Mouse (Mus musculus) mesoderm, embryonic 11.5 days (tissue): ENCODE data around the gene Smpd2.

Experiments
- DNase-seq: peaks from one replicate; pipeline ENCODE4 v3.0.0-alpha.2; 2012; ENCODE audit warnings: low read depth, low spot score

Smpd2 gene

GRCm38 (mm10) chr10:41488877-41489276, 1.3 kb downstream of the Smpd2 start:
- no peak for DNase-seq

- DNase-seq: no peak
Observed at GRCm38 (mm10) chr10:41486506-41487170, 3.5 kb downstream of the Smpd2 start.

- DNase-seq: no peak
Observed at GRCm38 (mm10) chr10:41485778-41486177, 4.4 kb downstream of the Smpd2 start.

- no peak for DNase-seq
Observed at GRCm38 (mm10) chr10:41482446-41482845, 7.7 kb downstream of the Smpd2 start.

- no peak for DNase-seq
Observed at GRCm38 (mm10) chr10:41480938-41481880, 9.0 kb downstream of the Smpd2 start.

- DNase-seq: no peak
Observed at GRCm38 (mm10) chr10:41479961-41480360, 10.2 kb downstream of the Smpd2 start.

- DNase-seq: peak; percentile 76
Observed at GRCm38 (mm10) chr10:41477278-41478181, 12.6 kb downstream of the Smpd2 start.

GRCm38 (mm10) chr10:41477018-41477277, 13.2 kb downstream of the Smpd2 start:
- DNase-seq: peak; percentile 80

- DNase-seq: peak; percentile 64
Observed at GRCm38 (mm10) chr10:41476171-41477017, 13.8 kb downstream of the Smpd2 start, which contains the start of gene Mical1. Mical1 (plus strand) TSS chr10:41476314.

GRCm38 (mm10) chr10:41474981-41475391, 15.2 kb downstream of the Smpd2 start:
- DNase-seq: no peak

GRCm38 (mm10) chr10:41473782-41474468, 16.2 kb downstream of the Smpd2 start:
- no peak for DNase-seq

GRCm38 (mm10) chr10:41472962-41473481, 17.1 kb downstream of the Smpd2 start:
- no peak for DNase-seq

GRCm38 (mm10) chr10:41472534-41472933, 17.6 kb downstream of the Smpd2 start:
- no peak for DNase-seq

- no peak for DNase-seq
Observed at GRCm38 (mm10) chr10:41470693-41471092, 19.5 kb downstream of the Smpd2 start.

- no peak for DNase-seq
Observed at GRCm38 (mm10) chr10:41467325-41467724, 22.8 kb downstream of the Smpd2 start.

GRCm38 (mm10) chr10:41464401-41464955, 25.7 kb downstream of the Smpd2 start:
- no peak for DNase-seq

GRCm38 (mm10) chr10:41461057-41461722, 29.0 kb downstream of the Smpd2 start:
- no peak for DNase-seq

GRCm38 (mm10) chr10:41460501-41460900, 29.7 kb downstream of the Smpd2 start:
- no peak for DNase-seq

- no peak for DNase-seq
Observed at GRCm38 (mm10) chr10:41459990-41460389, 30.2 kb downstream of the Smpd2 start.
